Mouse (Mus musculus): ENCODE measurements around the gene Gm49358. TPM values are rescaled to one million over a fixed set of nuclear protein-coding genes. Genes with fewer than 3 reads are reported as not detected.

The Gm49358 gene
- total RNA-seq (2023), result 1 to 10 TPM in 1 of 2 experiments, under 1 TPM in 1; 0.60 to 1.4 TPM

DNA sequence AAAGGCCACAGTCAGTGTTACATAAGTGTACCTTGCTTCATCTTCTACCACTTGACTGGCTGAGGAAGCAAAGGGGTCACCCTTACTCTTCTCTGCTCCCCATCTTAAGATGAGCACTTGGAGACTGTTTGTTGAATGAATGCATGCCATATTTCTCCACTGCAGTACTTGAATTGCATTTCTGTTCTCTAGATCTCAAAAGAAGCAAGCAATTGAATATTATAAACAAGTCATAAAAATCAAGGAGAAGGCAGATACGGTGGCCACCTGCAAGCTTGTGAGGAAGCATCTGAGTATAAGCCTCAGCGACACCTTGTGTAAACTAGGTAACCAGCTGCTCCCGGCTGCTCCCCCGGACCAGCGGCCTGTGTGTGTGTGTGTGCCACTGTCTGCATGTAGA is at the start of gene Gm49358:
Gm49358 (plus strand) TSS at position 301 of the 400 bp plus-strand sequence.

DNA sequence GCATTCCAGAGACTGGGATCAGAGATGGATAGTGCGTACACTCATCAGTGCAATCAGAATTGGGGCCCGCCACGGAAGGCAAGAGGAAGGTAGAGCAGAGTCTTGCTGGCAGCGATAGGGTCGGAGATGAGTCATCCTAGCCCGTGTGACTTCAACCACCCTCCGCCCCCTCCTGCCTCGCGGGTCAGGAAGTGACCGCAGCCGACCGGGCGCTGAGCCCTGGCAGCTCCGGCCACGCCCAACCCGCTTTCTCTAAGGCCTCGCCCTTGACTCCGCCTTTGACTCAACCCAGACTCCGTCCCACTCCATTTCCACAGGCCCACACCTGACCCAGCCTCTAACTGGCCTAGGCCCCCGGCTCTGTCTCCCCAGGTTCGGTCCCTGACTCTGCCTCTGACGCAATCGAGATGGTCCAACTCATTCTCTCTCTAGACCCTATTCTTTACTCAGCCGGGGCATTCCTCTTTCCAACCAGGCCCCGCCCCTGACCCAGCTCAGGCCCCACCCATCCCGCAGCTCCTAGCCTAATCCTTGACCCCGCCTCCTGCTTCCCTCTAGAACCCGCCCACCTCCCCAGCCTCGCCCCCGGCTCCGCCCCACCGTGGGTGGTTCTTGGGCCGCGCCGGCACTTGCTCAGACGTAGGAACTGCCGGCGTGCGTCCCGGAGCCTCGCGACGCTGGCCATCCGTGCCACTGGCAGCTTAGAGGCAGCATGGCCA is 14.8 kb downstream of the Gm49358 start, which contains the start of gene Nt5dc3:
Nt5dc3 (plus strand) TSS at position 608 of the 719 bp plus-strand sequence.

Other genes with a start within 250 kb of the Gm49358 start
- 100 to 1,000 TPM; 237 to 253 TPM for gene Hsp90b1, start 58.5 kb upstream of the Gm49358 start, total RNA-seq (2023)
- gene Ttc41, start 58.2 kb upstream of the Gm49358 start, total RNA-seq (2023), result 1 to 10 TPM in 1 of 2 experiments, under 1 TPM in 1; 0.68 to 2.3 TPM
- gene Nt5dc3, start 15.0 kb downstream of the Gm49358 start, total RNA-seq (2023), result 1 to 10 TPM; 2.6 to 3.9 TPM
- gene Stab2, start 244.1 kb downstream of the Gm49358 start, total RNA-seq (2023), result 1 to 10 TPM in 1 of 2 experiments, under 1 TPM in 1; 0.55 to 2.2 TPM